Mouse (Mus musculus): ENCODE measurements at regions not wholly inside any gene's neighbourhood (a gene's known extent, or its start where the extent isn't known, plus 50 kb on each side); places are given as distances from the start of the nearest gene placed in this dataset.

DNA sequence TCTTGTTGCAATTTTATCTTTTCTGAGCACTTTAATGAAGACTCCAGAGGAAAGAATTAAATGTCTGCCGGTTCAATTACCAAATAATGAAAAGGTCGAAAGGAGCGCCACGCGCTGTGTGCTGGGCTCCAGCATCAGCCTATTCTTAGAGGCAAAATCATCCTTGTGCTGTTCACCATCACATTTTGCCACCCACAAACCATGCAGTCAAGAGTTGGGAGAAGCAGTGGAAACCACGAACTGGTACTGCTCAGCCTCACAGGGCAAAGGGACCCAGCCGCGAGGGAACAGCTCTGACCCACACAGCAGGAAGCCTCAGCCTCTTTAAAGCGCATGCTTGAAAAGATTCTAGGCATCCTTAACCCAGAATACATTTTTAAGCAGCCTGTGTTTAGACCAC lies 134.0 kb upstream of the Pum3 start:
- no peak for DNase-seq (ENCODE audit: low spot score)

GRCm38 (mm10) chr19:27558199-27558598 lies 128.6 kb upstream of the Pum3 start:
- no peak for DNase-seq (ENCODE audit: low spot score)

- DNase-seq (ENCODE audit: low spot score): no peak
Observed at GRCm38 (mm10) chr19:27556697-27557096, 127.1 kb upstream of the Pum3 start.

GRCm38 (mm10) chr19:27554841-27555240 lies 125.2 kb upstream of the Pum3 start:
- DNase-seq (ENCODE audit: low spot score): no peak

DNA sequence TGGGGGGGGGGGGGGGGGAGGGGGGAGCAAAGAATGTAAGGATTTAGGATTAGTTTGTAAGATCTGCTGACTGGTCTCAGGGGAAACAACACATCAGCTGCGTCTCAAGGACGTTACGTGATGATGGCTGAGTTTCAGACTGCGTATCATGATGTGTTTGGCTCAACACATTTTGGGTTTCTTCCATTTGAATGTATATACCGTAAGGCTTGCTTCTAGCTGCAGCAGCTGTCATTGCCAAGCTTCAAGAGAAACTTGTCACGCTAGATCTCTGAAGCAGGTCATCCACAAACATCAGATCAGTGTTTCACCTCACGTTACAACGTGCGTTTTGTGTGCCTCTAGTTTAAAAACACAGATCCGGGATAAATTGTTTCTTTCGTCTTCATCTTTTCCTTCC lies 123.6 kb upstream of the Pum3 start:
- DNase-seq (ENCODE audit: low spot score): no peak

DNA sequence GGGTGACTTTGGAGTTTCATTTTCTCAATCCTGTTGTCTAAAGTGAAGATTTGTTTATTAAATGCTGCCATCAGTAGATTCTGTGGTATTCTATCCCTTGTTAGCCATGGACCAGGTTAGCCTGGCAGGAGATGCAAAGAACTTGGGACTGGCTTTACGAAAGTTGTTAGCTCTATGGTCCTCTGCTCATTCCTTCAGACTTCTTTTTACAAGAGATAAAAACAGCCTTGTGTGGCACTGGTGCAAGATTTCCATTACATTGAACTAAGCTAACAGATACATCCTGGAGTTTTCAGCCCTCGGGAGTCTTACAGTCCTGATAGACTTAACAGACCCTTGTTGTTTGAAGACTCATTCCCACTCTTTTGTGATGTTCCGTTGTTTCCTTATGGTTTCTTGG lies 108.1 kb upstream of the Pum3 start:
- DNase-seq (ENCODE audit: low spot score): no peak

- no peak for DNase-seq (ENCODE audit: low spot score)
Observed at GRCm38 (mm10) chr19:27537066-27537465, 107.4 kb upstream of the Pum3 start.

DNA sequence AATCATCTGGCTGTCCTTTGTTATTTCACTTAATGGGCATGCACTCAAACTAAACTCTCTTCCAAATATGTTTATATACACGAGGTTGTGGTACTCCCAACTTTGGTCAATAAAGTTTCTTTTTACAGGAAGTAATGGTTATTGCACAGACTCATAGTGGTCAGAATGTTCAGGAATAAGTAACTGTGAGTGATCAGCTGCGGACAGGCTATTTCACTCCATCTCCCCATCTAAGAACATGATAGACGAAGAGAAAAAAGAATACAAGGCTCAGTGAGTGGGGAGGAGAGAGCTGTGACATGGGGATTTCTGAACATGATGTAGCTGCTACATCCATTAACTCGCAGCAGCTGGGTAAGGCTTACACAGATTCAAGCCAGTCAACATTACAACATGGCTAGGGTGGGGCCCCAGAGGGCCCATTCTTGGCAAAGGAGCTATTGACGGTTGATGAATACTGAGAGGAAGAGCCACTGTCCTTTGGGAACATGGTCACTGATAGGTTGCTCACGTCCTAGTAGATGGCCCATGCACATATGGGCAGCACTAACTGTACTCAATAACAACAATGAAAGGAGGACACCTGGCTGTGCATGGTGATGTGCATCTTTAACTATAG lies 98.4 kb upstream of the Pum3 start:
- DNase-seq (ENCODE audit: low spot score): no peak

GRCm38 (mm10) chr19:27519326-27520061 lies 89.9 kb upstream of the Pum3 start:
- no peak for DNase-seq (ENCODE audit: low spot score)

DNA sequence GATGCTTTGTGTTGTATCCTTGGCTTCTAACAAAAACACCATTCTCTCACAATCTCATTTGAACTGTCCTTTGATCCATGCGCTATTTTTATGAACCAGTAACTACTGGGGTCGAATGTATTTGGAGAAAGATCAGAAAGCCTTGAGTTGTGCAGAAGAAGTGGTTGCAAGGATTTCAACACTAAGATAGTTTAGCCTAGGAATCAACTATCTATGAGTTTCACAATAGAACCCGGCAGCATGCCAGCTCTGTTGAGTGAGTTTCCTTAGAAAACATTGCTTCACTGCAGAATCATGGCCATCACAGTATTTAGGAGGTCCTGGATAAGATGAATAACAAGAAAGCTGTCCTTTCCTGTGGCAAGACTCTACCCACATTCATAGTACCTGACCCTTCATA lies 84.6 kb upstream of the Pum3 start:
- DNase-seq (ENCODE audit: low spot score): no peak

DNA sequence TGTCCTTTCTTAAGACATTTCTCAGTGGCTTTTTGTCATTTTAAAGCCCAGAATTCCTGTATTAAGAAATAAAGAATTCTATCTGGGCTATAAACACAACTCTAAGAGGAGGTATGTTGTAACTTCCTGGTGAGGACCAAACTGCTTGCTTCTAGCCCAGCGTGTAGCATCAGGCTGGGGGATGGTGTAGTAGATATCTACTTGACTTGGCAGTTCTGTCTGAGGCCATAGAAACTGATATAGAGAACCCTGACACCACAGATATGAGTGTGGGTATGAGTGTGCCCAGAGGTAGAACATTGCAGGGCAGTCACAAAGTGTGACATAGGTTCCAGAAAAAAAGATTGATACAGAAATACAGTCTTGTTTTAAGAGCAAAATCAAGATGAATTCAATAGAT lies 83.9 kb upstream of the Pum3 start:
- no peak for DNase-seq (ENCODE audit: low spot score)

DNA sequence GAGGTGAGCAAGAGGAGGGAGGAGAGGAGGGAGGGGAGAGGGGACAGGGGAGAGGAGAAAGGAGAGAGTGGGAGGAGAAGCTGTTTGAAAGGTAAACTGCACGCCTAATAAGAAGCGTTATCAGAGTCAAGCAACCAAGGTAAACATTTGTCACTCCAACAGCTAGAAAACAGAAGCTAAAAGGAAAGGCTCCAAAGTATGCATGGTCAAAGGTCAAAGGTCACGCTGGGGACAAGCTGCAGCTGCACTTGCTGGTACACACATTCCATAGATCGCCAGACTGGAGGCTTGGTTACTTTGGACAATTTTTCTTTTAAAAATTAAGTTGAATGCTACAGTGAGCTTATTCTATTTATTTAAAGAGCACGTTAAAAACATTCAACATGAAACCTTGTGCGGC lies 81.7 kb upstream of the Pum3 start:
- no peak for DNase-seq (ENCODE audit: low spot score)

- DNase-seq (ENCODE audit: low spot score): no peak
Observed at GRCm38 (mm10) chr19:27509956-27510639, 80.5 kb upstream of the Pum3 start.

- no peak for DNase-seq (ENCODE audit: low spot score)
Observed at GRCm38 (mm10) chr19:27498278-27498677, 68.7 kb upstream of the Pum3 start.

DNA sequence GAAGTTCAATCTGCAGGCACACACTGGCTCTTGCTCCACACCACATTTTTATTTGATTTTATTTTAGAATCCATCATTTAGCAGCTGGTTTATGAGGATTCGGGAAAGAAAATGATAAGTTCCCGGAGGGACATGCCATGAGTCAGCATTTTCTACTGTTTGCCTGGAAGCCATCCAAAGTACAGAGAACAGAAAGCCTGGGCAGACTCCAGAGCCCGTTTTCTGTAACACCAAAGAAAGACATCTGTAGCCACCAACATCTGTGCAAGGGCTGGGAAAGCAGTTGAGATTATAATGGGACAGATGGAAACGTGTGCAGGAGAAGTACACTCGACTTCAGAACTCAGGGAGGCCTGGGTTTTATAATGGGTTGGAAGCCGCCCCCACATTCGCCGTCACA lies 62.8 kb upstream of the Pum3 start:
- DNase-seq (ENCODE audit: low spot score): no peak

DNA sequence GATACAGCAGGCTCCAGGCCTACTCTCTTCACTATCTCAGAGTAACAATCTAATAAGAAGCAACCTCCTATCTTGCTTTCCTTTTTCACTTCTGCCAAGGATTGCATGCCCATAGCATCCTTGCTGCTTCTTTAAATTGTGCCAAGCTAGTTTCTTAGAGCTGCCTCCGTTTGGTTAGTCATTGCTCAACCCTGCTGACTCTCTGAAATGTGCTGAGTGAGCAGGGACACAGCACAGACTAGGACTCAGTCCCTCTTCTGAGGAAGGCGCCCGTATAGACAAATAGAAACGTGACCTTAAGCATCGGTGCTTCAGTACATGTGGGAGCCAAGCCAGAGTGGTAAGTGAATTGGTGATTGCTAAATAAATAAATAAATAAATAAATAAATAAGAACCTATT lies 62.2 kb upstream of the Pum3 start:
- DNase-seq (ENCODE audit: low spot score): no peak

DNA sequence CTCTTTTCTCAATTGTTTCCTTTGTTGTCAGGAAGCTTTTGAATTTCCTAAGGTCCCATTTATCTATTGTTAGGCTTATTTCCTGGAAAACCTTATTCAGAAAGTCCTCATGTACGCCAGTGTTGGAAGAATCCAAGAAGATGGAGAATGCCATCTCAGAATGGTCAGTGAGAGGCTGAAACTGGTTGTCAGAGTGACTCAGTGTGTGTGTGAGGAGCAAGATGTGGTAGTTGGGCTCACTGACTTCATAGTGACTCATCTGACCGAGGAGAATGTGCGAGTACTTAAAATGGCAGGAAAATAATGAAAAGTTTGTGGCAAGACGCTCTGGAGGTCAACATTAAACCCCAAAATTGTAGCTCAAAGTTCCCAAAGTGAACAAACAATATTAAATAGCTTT lies 59.4 kb upstream of the Pum3 start:
- DNase-seq (ENCODE audit: low spot score): no peak

Data from c-Kit-positive CD71-positive TER-119-positive erythroid progenitor cells, embryonic 14.5 days (primary cell).